Mouse (Mus musculus): Measurements from ENCODE around the gene Pld5.

DNA sequence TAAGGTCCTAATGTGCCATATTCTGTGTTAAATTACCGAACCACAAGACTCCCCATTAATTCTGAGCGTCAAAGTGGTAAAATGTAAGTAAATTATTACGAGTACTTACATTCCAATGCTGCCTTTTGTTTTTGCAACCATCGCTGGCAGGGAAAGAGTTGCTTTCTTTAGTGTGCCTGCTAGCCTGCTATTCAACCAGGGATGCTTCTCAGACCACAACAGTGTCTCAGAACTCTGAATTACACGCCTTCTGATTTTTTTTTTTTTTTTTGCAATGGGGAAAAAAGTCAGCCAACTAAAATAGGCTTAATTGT, 26.4 kb downstream of the Pld5 start:
- no peak for TF ChIP-seq CTCF (IDR thresholded peaks at IDR 0.05; ENCODE audit: low read depth, low read length)
- no peak for TF ChIP-seq POLR2A (IDR thresholded peaks at IDR 0.05; ENCODE audit: extremely low read depth, insufficient read depth, low read length)

Data from liver, adult 2 months (tissue).